Mouse (Mus musculus) CD4-positive naive resting alpha-beta T cell, adult 57 days (primary cell): ENCODE measurements around the gene Rab11fip3. TPM values are rescaled to one million over a fixed set of nuclear protein-coding genes. Genes with fewer than 3 reads are reported as not detected.

Experiments used
- total RNA-seq: library from RNA; stranded (reverse); gene quantifications from one replicate; pipeline ENCODE4 v1.2.4, GENCODE M21; 2023

Rab11fip3 gene
- total RNA-seq: 22.1 TPM

DNA sequence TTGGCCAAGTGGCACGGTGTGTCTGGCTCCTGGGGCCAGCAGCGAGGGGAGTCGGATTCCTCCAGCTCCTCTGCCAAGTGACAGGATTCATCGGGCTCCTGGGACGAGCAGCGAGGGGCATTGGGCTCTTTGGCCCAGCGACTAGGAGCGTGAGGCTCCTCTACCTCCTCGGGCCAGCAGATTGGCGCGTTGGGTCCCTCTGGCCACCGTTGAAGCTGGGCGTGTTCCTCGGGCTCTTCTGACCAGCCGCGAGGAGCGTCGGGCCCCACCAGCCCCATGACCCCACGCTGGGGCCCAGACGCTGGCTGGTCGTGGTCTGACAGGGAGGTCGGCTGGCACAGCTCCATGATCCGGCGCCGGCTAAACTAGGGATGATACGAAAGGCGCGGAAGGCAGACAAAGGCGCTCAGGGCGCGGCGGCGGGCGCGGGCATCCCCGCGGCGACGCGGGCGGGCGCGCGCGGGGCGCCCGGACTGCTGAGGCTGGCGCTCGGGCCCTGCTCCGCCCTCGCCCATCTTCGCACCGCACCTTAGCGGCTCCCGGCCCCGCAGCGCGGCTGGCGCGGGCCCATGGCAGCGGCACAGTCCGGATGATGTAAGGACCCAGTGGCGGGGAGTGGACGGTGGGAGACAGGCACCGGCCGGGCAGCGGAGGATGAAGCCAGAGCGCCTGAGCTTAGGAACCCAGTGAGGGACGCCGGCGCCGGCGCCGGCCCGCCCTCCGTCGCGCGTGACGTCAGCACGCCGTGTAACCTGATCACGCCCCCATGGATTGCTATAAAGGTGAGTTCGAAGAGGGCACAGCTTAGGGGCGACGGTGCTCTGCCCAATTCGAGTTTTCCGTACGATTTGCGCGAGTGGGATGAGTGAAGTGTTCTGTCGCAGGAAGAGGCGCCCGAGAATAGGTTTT, at the start of gene Rab11fip3:
Gene Rab11fip3 (minus strand): TSS at position 725 of the 909 bp plus-strand sequence.

DNA sequence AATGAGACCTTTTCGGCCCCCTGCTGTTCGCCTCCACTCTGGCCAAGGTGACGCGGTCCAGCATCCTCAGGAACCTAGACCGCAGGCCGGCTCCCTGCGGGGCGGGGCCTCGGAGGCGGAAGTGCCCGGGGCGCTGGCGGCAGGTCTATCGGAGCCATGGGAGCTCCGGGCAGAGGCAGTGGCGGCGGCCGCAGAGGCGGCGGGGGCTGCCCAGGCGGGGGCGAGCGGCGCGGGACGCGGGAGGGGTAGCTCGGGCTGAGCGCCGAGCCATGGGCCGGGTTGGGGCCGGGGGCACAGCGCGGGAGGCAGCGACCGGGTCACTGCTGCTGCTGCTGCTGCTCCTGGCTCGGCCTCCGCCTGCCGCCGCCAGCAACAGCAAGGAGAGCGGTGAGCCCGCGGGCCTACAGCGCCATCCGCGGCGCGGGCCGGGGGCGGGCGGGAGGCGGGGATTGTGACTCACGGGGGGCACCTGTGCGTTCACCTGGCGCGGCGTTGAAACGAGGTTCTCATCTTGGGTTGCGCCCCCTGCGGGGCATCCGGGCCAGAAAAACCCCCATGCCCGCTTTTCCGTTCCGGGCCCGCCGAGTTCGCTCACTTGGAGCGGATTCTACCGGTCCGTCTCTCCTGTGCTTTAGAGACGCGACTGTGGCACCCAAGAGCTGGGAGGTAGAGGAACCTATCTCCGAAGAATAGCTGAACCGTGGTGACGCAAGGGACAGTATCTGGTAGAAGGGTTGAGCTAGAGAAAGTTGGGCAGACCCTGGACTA, 44.0 kb upstream of the Rab11fip3 start, which contains the start of gene Tmem8:
Gene Tmem8 (plus strand): TSS at position 119 of the 768 bp plus-strand sequence.

DNA sequence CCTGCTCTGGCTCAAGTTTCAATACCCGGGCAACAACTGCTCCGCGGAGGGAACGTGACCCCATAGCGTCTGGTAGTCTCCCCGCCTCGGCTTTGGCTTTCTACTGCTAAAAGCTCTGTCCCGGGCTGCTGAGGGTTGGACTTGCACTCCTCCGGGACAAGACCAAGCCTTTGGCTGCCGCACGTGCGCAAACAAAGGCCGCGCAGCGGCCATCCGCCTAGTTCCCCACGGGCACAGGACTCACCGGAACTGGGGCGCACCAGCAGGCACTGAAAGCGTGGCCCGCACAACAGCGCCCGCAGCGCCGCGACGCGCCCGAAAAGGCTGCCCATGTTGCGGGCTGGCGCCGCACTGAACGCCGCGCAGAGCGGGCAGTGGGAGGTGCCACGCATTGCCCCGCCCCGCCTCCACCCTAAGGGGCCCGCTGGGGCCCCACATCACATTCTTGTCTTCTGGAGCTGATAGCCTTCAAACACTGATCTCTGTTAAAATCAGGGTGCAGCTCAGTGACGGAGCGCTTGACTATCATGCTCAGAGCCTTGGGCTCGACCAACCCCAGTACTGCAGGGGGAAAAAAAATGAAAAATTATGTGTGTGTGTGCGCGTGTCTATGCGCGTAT, 25.9 kb upstream of the Rab11fip3 start, which contains the start of gene Nme4:
Gene Nme4 (minus strand): TSS at position 482 of the 620 bp plus-strand sequence.

DNA sequence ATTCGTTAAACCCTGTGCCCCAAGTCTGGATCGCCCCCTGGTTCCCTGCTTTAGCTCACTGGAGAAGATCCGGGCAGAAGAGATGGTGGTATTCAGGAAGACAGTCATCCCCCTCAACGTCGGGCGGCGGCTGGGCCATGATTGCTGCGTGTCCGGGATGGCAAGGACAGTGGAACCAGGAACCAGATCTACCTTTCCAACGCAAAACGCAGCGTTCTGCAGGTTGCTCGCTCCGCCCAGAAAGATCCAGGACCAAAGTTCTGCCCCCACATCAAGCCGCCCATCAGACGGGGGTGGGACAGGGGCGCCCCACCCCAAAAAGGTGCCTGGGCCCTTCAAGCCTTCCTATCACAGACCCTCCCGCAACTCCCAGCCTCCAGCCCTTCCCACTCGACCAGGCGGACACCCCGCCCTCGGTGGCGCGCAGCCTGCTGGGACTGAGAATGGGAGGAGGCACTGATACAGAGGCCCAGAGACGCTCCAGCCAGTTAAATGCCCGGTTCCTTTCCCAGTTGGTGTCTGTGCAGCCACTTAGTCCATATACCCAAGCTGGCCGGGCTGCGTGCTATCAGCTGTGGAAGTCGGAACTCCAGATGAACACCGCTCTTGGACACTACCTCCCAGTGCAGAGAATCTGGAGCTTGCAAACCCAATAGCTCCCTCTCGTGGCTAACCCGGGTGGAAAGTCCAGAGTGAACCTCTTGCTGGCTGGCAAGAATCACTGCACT, 20.7 kb upstream of the Rab11fip3 start, which contains the start of gene Decr2:
Gene Decr2 (minus strand): TSS at position 433 of the 728 bp plus-strand sequence.

DNA sequence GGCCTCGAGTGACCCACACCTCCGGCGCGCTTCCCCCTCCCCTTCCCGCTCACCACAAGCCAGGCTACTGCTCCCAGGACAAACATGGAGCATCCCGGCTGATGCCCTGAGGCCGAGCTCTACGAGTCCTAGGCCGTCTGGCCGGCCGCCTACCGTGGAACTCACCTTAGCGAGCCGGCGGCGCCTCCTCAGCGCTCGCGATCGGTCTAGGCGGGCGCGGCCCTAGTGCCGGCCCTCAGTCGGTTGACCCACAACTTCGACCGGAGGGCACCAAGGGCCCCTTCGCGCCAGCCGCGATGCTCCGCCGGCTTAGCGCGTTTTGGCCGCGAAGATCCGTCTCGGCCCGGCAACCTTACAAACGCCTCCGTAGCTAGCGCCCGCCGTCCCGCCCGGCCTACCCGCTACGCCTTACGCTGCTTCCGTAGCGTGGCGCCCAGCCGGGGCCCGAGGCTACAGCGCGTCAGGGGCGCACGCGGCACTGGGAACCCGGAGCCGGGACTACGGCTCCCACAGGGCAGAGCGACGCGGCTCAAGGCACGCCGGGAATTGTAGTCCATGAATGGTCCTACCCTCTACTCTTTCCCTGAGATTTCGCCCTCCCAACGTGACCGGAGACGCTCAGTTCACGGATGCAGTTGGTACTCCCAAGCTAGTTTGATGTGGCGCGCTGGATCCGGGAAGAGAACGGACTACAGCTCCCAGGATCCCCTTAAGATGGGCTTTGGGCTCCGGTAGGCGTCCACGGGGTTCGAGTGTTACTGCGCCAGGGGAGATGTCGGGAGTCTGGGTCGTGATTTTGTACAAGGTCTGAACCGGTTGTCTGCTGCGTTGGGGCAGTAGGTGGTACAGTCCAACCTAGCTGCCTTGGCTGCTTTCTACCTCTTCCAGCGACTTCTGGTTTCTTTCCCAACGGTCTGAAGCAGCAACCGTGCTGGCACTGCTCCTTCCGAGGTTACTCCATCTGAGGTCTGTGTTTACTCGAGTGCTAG, 83.8 kb downstream of the Rab11fip3 start, which contains the start of gene Capn15:
Gene Capn15 (minus strand): TSS at position 491 of the 989 bp plus-strand sequence.

DNA sequence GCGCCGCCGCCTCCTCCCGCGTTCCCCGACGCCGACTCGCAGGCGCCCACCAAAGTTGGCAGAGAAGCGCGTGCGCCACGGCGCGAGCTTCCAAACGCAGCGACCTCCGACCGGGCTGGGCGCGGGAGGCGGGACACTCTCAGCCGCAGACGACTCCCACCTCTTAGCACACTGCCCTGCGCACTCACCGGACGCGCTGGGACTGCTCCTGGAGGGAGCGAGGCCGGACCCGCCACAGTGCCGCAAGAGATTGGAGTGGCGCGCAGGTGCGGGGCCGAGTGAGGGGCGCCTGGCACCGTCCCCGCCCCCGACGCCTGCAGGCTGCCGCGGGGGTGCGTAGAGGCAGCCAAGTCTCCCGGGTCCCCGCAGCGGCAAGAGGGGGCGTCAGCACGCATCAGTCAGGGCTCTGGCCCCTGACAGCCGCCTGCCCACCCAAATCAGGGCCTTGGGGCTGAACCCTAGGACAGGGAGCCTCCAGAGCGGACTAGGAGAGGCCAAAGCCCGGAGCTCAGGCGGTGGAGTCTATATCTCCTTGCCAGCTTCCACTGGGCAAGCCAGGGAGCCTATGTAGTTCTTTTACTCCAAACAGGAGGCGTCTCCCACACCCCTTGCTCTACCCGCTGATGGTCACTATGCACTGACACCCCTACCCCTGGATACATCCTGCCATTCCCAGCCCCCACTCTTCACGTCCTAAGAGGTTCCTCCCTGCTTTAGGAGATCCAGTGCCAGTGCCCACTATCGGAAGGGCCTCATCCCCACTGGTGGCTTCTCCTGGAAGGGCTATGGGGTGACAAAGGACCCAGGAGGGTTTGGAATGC, 117.3 kb downstream of the Rab11fip3 start, which contains the start of gene A930017K11Rik:
Gene A930017K11Rik (minus strand): TSS at position 763 of the 821 bp plus-strand sequence.

DNA sequence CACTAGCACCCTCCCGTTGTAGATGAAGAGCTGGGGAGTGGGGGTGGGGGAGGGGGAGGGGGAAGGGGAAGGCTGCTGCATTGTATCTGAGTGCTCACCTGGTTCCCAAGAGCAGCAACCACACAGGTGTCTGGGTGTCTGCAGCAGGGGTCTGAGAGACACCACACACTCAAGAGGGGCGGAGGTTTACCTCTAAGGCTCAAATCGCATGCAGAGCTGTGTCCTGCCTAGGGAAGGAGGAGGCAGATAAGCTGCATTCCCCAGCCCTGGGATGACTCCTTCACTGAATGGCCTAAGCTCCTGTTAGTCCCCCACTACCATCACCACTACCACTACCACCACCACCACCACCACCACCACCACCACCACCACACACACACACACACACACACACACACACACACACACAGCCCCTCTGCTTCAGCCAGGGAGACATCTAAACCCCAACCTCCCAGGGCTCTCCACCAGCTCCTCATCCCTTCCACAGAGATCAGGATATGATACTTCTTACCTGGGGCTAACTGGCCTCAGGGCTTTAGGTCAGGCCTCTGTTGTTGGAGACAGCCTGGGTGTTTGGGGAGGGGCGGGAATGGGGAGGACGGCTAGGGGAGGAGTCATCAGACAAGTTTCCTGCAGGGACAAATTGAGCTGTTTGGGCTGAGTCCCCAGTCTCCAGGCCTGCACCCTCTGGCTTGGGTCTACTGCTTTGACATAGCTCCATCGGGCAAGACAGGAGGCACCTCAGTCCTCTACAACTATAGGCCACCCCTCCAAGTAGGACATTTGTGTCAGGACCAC, 124.8 kb downstream of the Rab11fip3 start, which contains the start of the genes Pigq and Nhlrc4:
Gene Pigq (minus strand): TSS at position 571 of the 798 bp plus-strand sequence.
Gene Nhlrc4 (minus strand): TSS at position 596 of the 798 bp plus-strand sequence.

Other genes starting within 250 kb of the Rab11fip3 start
- 19.9 TPM for gene Wdr24, start 245.9 kb downstream of the Rab11fip3 start, total RNA-seq
- gene Jmjd8, start 240.7 kb downstream of the Rab11fip3 start, total RNA-seq: 32.6 TPM
- 74.2 TPM for gene Stub1, start 236.2 kb downstream of the Rab11fip3 start, total RNA-seq
- 11.7 TPM for gene Rhbdl1, start 232.3 kb downstream of the Rab11fip3 start, total RNA-seq
- gene Gm20683, start 227.8 kb downstream of the Rab11fip3 start, total RNA-seq: 11.6 TPM
- gene Rhot2, start 224.7 kb downstream of the Rab11fip3 start, total RNA-seq: 77.4 TPM
- 28.6 TPM for gene Wdr90, start 208.1 kb downstream of the Rab11fip3 start, total RNA-seq
- gene Mcrip2, start 200.8 kb downstream of the Rab11fip3 start, total RNA-seq: 3.6 TPM
- 29.1 TPM for gene Mettl26, start 194.5 kb downstream of the Rab11fip3 start, total RNA-seq
- 9.4 TPM for gene Wfikkn1, start 188.7 kb downstream of the Rab11fip3 start, total RNA-seq
- 22.2 TPM for gene Rab40c, start 149.8 kb downstream of the Rab11fip3 start, total RNA-seq
- 56.0 TPM for gene Pigq, start 124.6 kb downstream of the Rab11fip3 start, total RNA-seq
- gene Nhlrc4, start 124.6 kb downstream of the Rab11fip3 start, total RNA-seq: not detected
- gene A930017K11Rik, start 117.0 kb downstream of the Rab11fip3 start, total RNA-seq: not detected
- 40.8 TPM for gene Capn15, start 83.8 kb downstream of the Rab11fip3 start, total RNA-seq
- gene Decr2, start 20.8 kb upstream of the Rab11fip3 start, total RNA-seq: 5.7 TPM
- 5.0 TPM for gene Nme4, start 26.0 kb upstream of the Rab11fip3 start, total RNA-seq
- gene Tmem8, start 43.7 kb upstream of the Rab11fip3 start, total RNA-seq: 23.6 TPM
- gene Mrpl28, start 53.9 kb upstream of the Rab11fip3 start, total RNA-seq: 41.8 TPM
- 115 TPM for gene Axin1, start 69.1 kb upstream of the Rab11fip3 start, total RNA-seq
- not detected for gene Pdia2, start 129.5 kb upstream of the Rab11fip3 start, total RNA-seq
- gene Rgs11, start 133.4 kb upstream of the Rab11fip3 start, total RNA-seq: 28.9 TPM
- not detected for gene Arhgdig, start 138.2 kb upstream of the Rab11fip3 start, total RNA-seq
- 34.4 TPM for gene Fam234a, start 174.7 kb upstream of the Rab11fip3 start, total RNA-seq
- 113 TPM for gene Luc7l, start 183.3 kb upstream of the Rab11fip3 start, total RNA-seq